Mouse (Mus musculus) heart, postnatal 0 days (tissue): ENCODE data around the gene Wfdc15a. TPM values are rescaled to one million over a fixed set of nuclear protein-coding genes. Genes with fewer than 3 reads are reported as not detected.
"Not testable (repeated sequence)": the region's sequence is repeated elsewhere in the genome, so short reads cannot be mapped to it uniquely, and the experiment has no call there.

Experiments used
- ATAC-seq: fragments of 200-750 bp; cut with Nextera tagmentation; 2 replicates; pipeline ENCODE4 v1.8.0; 2017; ENCODE audit warnings: low read depth, moderate number of reproducible peaks, moderate library complexity; ENCODE audit not compliant: insufficient read depth
- DNase-seq: peaks from one replicate; pipeline ENCODE4 v3.0.0-alpha.2; 2016; ENCODE audit warnings: low spot score
- H3K27ac ChIP-seq: fragments of 300-500 bp; sonication (generic); 2 replicates; pipeline ENCODE4 v1.5.1; 2014; ENCODE audit warnings: low read depth, mild to moderate bottlenecking
- H3K27me3 ChIP-seq: fragments of 300-500 bp; sonication (generic); 2 replicates; pipeline ENCODE4 v1.6.1; 2014; ENCODE audit warnings: low read length, mixed read lengths; ENCODE audit not compliant: control insufficient read depth, insufficient read depth
- H3K36me3 ChIP-seq: fragments of 300-500 bp; sonication (generic); replicated peaks from 2 replicates; pipeline ENCODE4 v1.6.1; 2014; ENCODE audit warnings: low read length, mixed read lengths; ENCODE audit not compliant: control insufficient read depth, insufficient read depth
- H3K4me1 ChIP-seq: fragments of 300-500 bp; sonication (generic); 2 replicates; pipeline ENCODE4 v1.6.1; 2014; ENCODE audit warnings: antibody characterized with exemption; ENCODE audit not compliant: control insufficient read depth, insufficient read depth
- H3K4me2 ChIP-seq: fragments of 300-500 bp; sonication (generic); 2 replicates; pipeline ENCODE4 v1.6.1; 2014; ENCODE audit warnings: low read depth, mild to moderate bottlenecking, low read length, moderate library complexity
- H3K4me3 ChIP-seq: fragments of 300-500 bp; sonication (generic); 2 replicates; pipeline ENCODE4 v1.5.1; 2014; ENCODE audit warnings: low read depth, low read length
- H3K9ac ChIP-seq: fragments of 300-500 bp; sonication (generic); replicated peaks from 2 replicates; pipeline ENCODE4 v1.6.1; 2014; ENCODE audit warnings: low read depth, low read length, mixed read lengths
- H3K9me3 ChIP-seq: fragments of 300-500 bp; sonication (generic); replicated peaks from 2 replicates; pipeline ENCODE4 v1.6.1; 2016; ENCODE audit warnings: low read length; ENCODE audit not compliant: control insufficient read depth
- CTCF ChIP-seq: IDR thresholded peaks from 2 replicates; pipeline ENCODE4 v1.5.1; 2016; ENCODE audit warnings: antibody characterized with exemption, control low read depth, low read depth
- EP300 ChIP-seq: IDR thresholded peaks from 2 replicates; pipeline ENCODE4 v1.6.1; 2016; ENCODE audit warnings: antibody characterized with exemption, low read depth
- WGBS: fragments of 180-500 bp; shearing (Covaris S2); extraction: QIAGEN DNeasy Blood & Tissue Kit; methylation state at CpG from one replicate; pipeline ENCODE4 v1.1.7; 2014; 5-methylcytosine and 5-hydroxymethylcytosine counted together
- polyA plus RNA-seq: library from polyadenylated mRNA; unstranded; fragments of >200 nt; fragmentation: Nextera tagmentation; extraction: Ambion mirVana; gene quantifications from 2 replicates; pipeline ENCODE4 v1.2.1, GENCODE M21; 2015
- total RNA-seq: library from RNA; depleted of rRNA; stranded (reverse); fragments of >200 nt; gene quantifications from 2 replicates; pipeline ENCODE4 v1.2.3, GENCODE M21; 2014; ENCODE audit warnings: low replicate concordance

The Wfdc15a gene
- total and polyA plus RNA-seq, 2 experiments from 2014 or later, result not detected

DNA sequence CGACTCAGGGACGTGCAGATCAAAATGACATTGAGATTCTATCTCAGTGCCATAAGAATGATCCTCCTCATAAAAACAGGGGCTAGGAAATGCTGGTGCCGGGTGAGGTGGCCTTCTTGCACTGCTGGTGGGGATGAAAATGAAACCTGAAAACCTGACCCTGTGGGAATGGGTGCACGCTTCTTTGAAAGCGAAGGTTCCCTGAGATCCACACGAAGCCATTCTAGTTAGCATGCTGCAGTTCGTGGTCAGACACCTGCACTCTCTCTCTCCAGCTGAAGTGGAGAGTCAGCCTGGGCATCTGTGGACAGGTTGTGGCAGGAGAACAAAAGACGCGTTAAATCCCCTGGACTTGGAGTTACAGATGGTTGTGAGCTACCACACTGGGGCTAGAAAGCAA lies 19.4 kb upstream of the Wfdc15a start:
- WGBS, result 76% methylated on average over 9 of the region's 9 CpGs
- no peaks in the 10 kb centered on the region for H3K4me1 ChIP-seq
- no peaks in the 10 kb centered on the region for H3K36me3 ChIP-seq
- no peak overlapping the region for H3K4me2 ChIP-seq
- no peak overlapping the region for H3K27ac ChIP-seq
- no peak for DNase-seq
- H3K27me3 ChIP-seq, result no peaks in the 10 kb centered on the region
- ATAC-seq, result no peak
- H3K4me3 ChIP-seq, result no peak overlapping the region
- no peak overlapping the region for H3K9ac ChIP-seq
- TF ChIP-seq CTCF (no peak), EP300 (no peak)
- H3K9me3 ChIP-seq, result no peaks in the 10 kb centered on the region

DNA sequence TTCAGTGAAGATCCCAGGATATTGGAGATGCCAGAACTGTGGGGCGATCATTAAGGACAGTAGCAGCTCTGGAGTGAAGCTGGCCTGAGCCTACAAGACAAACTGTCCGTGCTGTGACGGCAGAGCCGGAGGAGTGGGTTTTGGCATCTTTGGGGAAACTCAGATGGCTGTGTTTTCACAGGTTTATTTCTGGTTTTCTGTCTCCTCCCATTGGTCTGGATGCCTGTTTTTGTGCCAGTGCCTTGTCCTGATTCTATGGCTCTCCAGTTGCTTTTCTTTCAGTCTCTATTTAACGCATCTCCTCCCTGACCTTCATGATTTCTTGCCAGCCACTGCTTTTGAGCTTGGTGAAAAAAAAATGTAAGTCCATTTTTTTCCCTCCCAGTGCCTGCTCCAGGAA lies 12.8 kb upstream of the Wfdc15a start:
- ATAC-seq, result no peak
- no peak for DNase-seq
- Histone ChIP-seq H3K4me2 (no peak overlapping the region), H3K4me1 (no peaks in the 10 kb centered on the region), H3K27me3 (no peaks in the 10 kb centered on the region), H3K9me3 (no peaks in the 10 kb centered on the region), H3K9ac (no peak overlapping the region), H3K36me3 (no peaks in the 10 kb centered on the region), H3K4me3 (no peak overlapping the region), H3K27ac (no peak overlapping the region)
- WGBS, result 73% methylated on average over 5 of the region's 5 CpGs
- TF ChIP-seq CTCF (no peak), EP300 (no peak)

DNA sequence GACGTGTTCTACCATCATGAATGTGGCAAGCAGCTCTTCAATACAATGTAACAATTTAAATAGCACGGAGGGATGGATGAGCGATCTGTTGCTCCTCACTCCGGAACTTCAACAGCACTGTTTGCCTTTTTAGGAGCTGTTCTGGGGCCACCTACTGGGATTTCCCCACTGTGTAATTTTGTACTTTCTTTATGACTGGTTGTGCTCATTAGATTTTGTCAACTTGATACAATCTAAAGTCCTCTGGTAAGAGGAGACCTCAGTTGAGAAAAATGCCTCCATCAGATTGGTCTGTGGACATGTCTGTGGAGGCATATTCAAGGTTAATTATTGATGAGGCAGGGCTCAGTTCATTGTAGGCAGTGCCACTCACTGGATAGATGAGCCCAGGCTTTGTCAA lies 11.0 kb upstream of the Wfdc15a start:
- DNase-seq (no peak), ATAC-seq (no peak)
- Histone ChIP-seq H3K4me1 (no peaks in the 10 kb centered on the region), H3K9me3 (no peaks in the 10 kb centered on the region), H3K36me3 (no peaks in the 10 kb centered on the region), H3K4me2 (no peak overlapping the region), H3K27ac (no peak overlapping the region), H3K9ac (no peak overlapping the region), H3K4me3 (no peak overlapping the region), H3K27me3 (no peaks in the 10 kb centered on the region)
- WGBS, result 81% methylated on average over 4 of the region's 4 CpGs
- TF ChIP-seq EP300 (no peak), CTCF (no peak)

DNA sequence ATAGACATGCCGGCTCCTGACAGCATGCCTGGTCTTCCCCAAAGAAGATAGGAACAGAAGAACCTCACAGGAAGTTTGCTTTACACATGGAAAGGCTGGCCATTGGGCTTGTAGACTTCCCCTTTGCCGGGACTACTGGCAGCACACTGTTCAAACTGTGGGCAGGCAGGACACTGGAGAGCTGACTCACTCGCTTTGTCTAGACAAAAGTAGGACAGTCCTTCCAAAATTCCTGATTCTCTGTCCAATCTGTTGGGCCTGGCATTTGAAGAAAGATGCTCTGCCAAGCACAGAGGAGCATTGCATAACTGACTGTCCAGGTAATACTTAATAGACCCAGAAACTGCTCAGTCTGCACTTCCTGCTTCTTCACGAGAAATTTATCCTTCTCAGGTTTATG lies 6.7 kb upstream of the Wfdc15a start:
- Histone ChIP-seq H3K4me1 (no peaks in the 10 kb centered on the region), H3K4me2 (no peak overlapping the region), H3K27me3 (no peaks in the 10 kb centered on the region), H3K36me3 (no peaks in the 10 kb centered on the region), H3K9ac (no peak overlapping the region), H3K4me3 (no peak overlapping the region), H3K27ac (no peak overlapping the region), H3K9me3 (no peaks in the 10 kb centered on the region)
- DNase-seq (no peak), ATAC-seq (no peak)
- 57% methylated on average over 4 of the region's 4 CpGs for WGBS
- TF ChIP-seq EP300 (no peak), CTCF (no peak)

DNA sequence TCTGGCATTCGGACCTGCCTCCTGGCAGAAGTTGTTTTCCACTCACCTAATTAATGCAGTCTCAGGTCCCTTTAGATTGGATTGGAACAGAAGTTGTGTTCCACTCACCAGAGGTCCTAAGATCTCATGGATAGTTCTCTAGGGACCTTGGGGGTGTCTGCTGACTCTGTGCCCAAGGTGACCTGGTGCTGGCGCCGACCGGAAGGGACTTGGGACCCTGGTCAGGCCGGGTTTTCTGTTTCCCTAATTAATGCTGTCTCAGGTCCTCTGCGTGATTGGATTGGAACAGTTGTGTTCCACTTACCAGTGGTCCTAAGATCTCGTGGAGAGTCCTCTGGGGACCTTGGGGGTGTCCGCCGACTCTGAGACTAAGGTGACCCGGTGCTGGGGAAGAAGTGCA lies 6.1 kb upstream of the Wfdc15a start:
- H3K4me1 ChIP-seq, DNase-seq, H3K4me2 ChIP-seq, H3K36me3 ChIP-seq, H3K27ac ChIP-seq, H3K4me3 ChIP-seq, H3K9ac ChIP-seq, H3K9me3 ChIP-seq, ATAC-seq, H3K27me3 ChIP-seq: not testable (repeated sequence)
- 82% methylated on average over 10 of the region's 10 CpGs for WGBS

DNA sequence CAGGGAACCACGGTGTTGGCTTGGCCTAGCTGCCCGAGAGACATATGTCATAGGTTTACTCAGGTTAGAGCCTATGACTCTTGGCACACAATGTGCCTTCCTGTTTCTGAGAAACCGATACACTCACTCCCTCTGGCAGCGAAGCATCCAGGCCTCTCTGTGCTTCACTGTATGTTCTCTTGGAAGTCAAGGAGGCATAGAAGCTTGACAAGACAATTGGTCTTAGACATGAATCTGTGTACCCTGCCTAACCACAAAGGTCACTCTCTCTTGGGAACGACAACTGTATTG lies 3.3 kb downstream of the Wfdc15a start:
- WGBS, result 85% methylated on average over 5 of the region's 5 CpGs
- no peak overlapping the region for H3K9ac ChIP-seq

More for the DNA sequence above, 3.3 kb downstream of the Wfdc15a start:
- H3K9me3 ChIP-seq, result no peaks in the 10 kb centered on the region
- ATAC-seq, result no peak
- TF ChIP-seq CTCF, result no peak
- 0 out of 2 replicates have a peak, but pooled peaks cover 4% of the 10 kb centered on the region for H3K27me3 ChIP-seq
- no peak overlapping the region for H3K27ac ChIP-seq
- H3K4me2 ChIP-seq, result no peak overlapping the region
- DNase-seq, result no peak
- no peaks in the 10 kb centered on the region for H3K36me3 ChIP-seq
- no peaks in the 10 kb centered on the region for H3K4me1 ChIP-seq
- no peak overlapping the region for H3K4me3 ChIP-seq
